ENCODE assay signal across 24 mouse cellular contexts in the genomic region with DNA sequence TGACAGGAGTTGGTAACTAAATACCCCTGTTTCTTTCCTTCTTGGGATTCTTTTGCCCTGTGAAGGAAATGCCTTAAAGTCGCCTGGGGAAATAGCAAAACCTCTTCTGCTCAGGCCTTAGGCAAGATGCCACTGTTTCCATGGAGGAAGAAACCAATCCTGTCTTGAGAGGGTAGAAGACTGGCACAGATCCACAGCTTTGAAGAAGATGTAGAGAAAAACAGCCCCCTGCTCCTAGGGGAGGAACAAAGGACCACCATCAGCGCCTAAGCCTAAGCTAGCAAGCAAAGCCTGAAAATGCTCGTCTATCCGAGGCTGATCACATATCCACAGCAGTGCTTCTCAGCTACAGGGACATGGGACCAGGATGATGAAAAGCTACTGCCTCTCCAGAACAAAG.
DNase-seq lines count a peak whose midpoint lies in the region; ATAC-seq and TF ChIP-seq lines count a peak whose summit lies in the region.
"Had no signal": no experiment of that assay in that cellular context is flagged by ENCODE, and none has a peak within 500 bp of the region (broad histone marks: within the 10 kb centered on the region; RNA-seq: fewer than 3 reads in every experiment).

No protein-coding gene starts in this region.

- ATAC-seq in hindbrain, embryonic 16.5 days = peak; percentile 69; the same call in 1 of the 2 replicates
- ATAC-seq in hindbrain, embryonic 12.5 days (ENCODE audit: low FRiP score) = no peak
- peak; percentile 50; the same call in 1 of the 2 replicates for ATAC-seq in limb, embryonic 14.5 days (ENCODE audit: low FRiP score, low read depth)
- ATAC-seq: activated CD4-positive, CD25-positive, alpha-beta regulatory T cell, adult 4 months; intestine, embryonic 15.5 days; liver, postnatal 0 days; lung, postnatal 0 days had no signal

- DNase-seq in cerebellum, postnatal 10 days = peak; percentile 19 to 31
- DNase-seq in cerebellum, postnatal 25 days = no peak
- DNase-seq in limb, embryonic 14.5 days (ENCODE audit: low spot score) = peak; percentile 50
- no peak for DNase-seq in limb, embryonic 10.5 days (ENCODE audit: low spot score)
- peak; percentile 27 to 42 for DNase-seq in right cerebral cortex, postnatal 10 days (ENCODE audit: low spot score in 2 of 2)
- no peak for DNase-seq in right cerebral cortex, postnatal 4 days
- DNase-seq: adrenal gland, adult 8-10 months; cerebellum, adult 8-10 months; heart, postnatal 10 days; kidney, adult 9 months; kidney, postnatal 14 days; liver, postnatal 0 days; right cerebral cortex, postnatal 14 days; thymus, postnatal 14 days had no signal

- no peak overlapping the region for H3K27ac ChIP-seq in hindbrain, embryonic 16.5 days (ENCODE audit: low read depth, low read length)
- no peak overlapping the region for H3K27ac ChIP-seq in hindbrain, embryonic 12.5 days
- no peak overlapping the region for H3K27ac ChIP-seq in limb, embryonic 14.5 days (replicated peaks; ENCODE audit: low read depth, low read length)
- H3K27ac ChIP-seq in limb, embryonic 10.5 days = no peak overlapping the region
- H3K27ac ChIP-seq: hindbrain, embryonic 13.5 days; intestine, embryonic 15.5 days; layer of hippocampus, adult 2 months; midbrain, embryonic 12.5 days had no signal

- no peak for TF ChIP-seq POLR2A in limb, embryonic 14.5 days (IDR thresholded peaks at IDR 0.05; ENCODE audit: borderline replicate concordance, extremely low read depth, insufficient read depth, insufficient read length)

- no peak overlapping the region for H3K9ac ChIP-seq in hindbrain, embryonic 16.5 days (ENCODE audit: low read depth, low read length)
- H3K9ac ChIP-seq in hindbrain, embryonic 12.5 days = no peak overlapping the region
- no peak overlapping the region for H3K9ac ChIP-seq in limb, embryonic 14.5 days (ENCODE audit: low read depth, low read length, severe bottlenecking)
- H3K9ac ChIP-seq: heart, embryonic 12.5 days; hindbrain, embryonic 13.5 days; intestine, embryonic 15.5 days; liver, postnatal 0 days; midbrain, embryonic 12.5 days had no signal

- no peaks in the 10 kb centered on the region for H3K27me3 ChIP-seq in hindbrain, embryonic 16.5 days (replicated peaks; ENCODE audit: control insufficient read depth, insufficient read depth, low read length)
- H3K27me3 ChIP-seq in hindbrain, embryonic 12.5 days = no peaks in the 10 kb centered on the region
- no peaks in the 10 kb centered on the region for H3K27me3 ChIP-seq in limb, embryonic 14.5 days (ENCODE audit: control insufficient read depth, insufficient read depth, low read length)
- H3K27me3 ChIP-seq in limb, embryonic 10.5 days (ENCODE audit: low read depth, poor library complexity, severe bottlenecking) = no peaks in the 10 kb centered on the region
- H3K27me3 ChIP-seq: heart, embryonic 12.5 days; hindbrain, embryonic 13.5 days; intestine, embryonic 15.5 days had no signal

- H3K36me3 ChIP-seq in hindbrain, embryonic 16.5 days (ENCODE audit: control insufficient read depth, insufficient read depth, low read length) = no peaks in the 10 kb centered on the region
- H3K36me3 ChIP-seq in hindbrain, embryonic 12.5 days = no peaks in the 10 kb centered on the region
- no peaks in the 10 kb centered on the region for H3K36me3 ChIP-seq in limb, embryonic 14.5 days (ENCODE audit: control insufficient read depth, insufficient read depth, low read length)
- no peaks in the 10 kb centered on the region for H3K36me3 ChIP-seq in limb, embryonic 10.5 days
- H3K36me3 ChIP-seq: heart, embryonic 12.5 days; hindbrain, embryonic 13.5 days; intestine, embryonic 15.5 days; midbrain, embryonic 12.5 days had no signal

- no peaks in the 10 kb centered on the region for H3K9me3 ChIP-seq in hindbrain, embryonic 16.5 days (ENCODE audit: control insufficient read depth, low read length)
- H3K9me3 ChIP-seq in hindbrain, embryonic 12.5 days (replicated peaks) = no peaks in the 10 kb centered on the region
- no peaks in the 10 kb centered on the region for H3K9me3 ChIP-seq in limb, embryonic 14.5 days (ENCODE audit: control insufficient read depth, low read length)
- no peaks in the 10 kb centered on the region for H3K9me3 ChIP-seq in limb, embryonic 10.5 days (replicated peaks)
- H3K9me3 ChIP-seq: heart, embryonic 12.5 days; hindbrain, embryonic 13.5 days; intestine, embryonic 15.5 days; midbrain, embryonic 12.5 days had no signal

- H3K4me2 ChIP-seq in hindbrain, embryonic 16.5 days (ENCODE audit: low read length) = no peak overlapping the region
- no peak overlapping the region for H3K4me2 ChIP-seq in hindbrain, embryonic 12.5 days (replicated peaks)
- H3K4me2 ChIP-seq in limb, embryonic 14.5 days (replicated peaks; ENCODE audit: low read depth, low read length, severe bottlenecking) = no peak overlapping the region
- H3K4me2 ChIP-seq: heart, embryonic 12.5 days; hindbrain, embryonic 13.5 days; intestine, embryonic 15.5 days; liver, embryonic 11.5 days; midbrain, embryonic 12.5 days had no signal

- WGBS in hindbrain, embryonic 16.5 days = 63% methylated on average over 4 of the region's 4 CpGs
- WGBS in hindbrain, embryonic 12.5 days = 66% methylated on average over 4 of the region's 4 CpGs
- 69% methylated on average over 4 of the region's 4 CpGs for WGBS in limb, embryonic 14.5 days
- WGBS in limb, embryonic 10.5 days = 90% methylated on average over 4 of the region's 4 CpGs

- H3K4me3 ChIP-seq in hindbrain, embryonic 16.5 days (ENCODE audit: low read length) = no peak overlapping the region
- H3K4me3 ChIP-seq in hindbrain, embryonic 12.5 days = no peak overlapping the region
- H3K4me3 ChIP-seq in limb, embryonic 14.5 days (replicated peaks; ENCODE audit: low read length) = no peak overlapping the region
- H3K4me3 ChIP-seq in limb, embryonic 10.5 days = no peak overlapping the region
- H3K4me3 ChIP-seq: heart, embryonic 12.5 days; hindbrain, embryonic 13.5 days; intestine, embryonic 15.5 days; layer of hippocampus, adult 2 months; midbrain, embryonic 12.5 days had no signal

- no peaks in the 10 kb centered on the region for H3K4me1 ChIP-seq in hindbrain, embryonic 16.5 days (ENCODE audit: control insufficient read depth, insufficient read depth, low read depth, low read length)
- no peaks in the 10 kb centered on the region for H3K4me1 ChIP-seq in hindbrain, embryonic 12.5 days
- peaks cover 4% of the 10 kb centered on the region for H3K4me1 ChIP-seq in limb, embryonic 14.5 days (ENCODE audit: control insufficient read depth, insufficient read depth, low read length)
- H3K4me1 ChIP-seq in limb, embryonic 10.5 days = no peaks in the 10 kb centered on the region
- H3K4me1 ChIP-seq: heart, embryonic 12.5 days; hindbrain, embryonic 13.5 days; intestine, embryonic 15.5 days; midbrain, embryonic 12.5 days had no signal

Comparison
In these comparisons a context has a peak if more than half of its experiments do, and no peak if none do; other contexts are left out.
1. DNase-seq: peak in cerebellum, postnatal 10 days (2 of 2), limb, embryonic 14.5 days (single experiment) and right cerebral cortex, postnatal 10 days (2 of 2); none in cerebellum, postnatal 25 days (0 of 2), limb, embryonic 10.5 days (single experiment) and right cerebral cortex, postnatal 4 days (single experiment).